Mouse (Mus musculus) liver, adult 2 months (tissue): Measurements from ENCODE around the gene Agap3.

Experiments
- CTCF ChIP-seq: fragments of 200-500 bp; IDR thresholded peaks from 2 replicates; pipeline ENCODE4 v1.5.1; 2011; ENCODE audit warnings: low read depth, low read length, control low read depth
- POLR2A ChIP-seq: fragments of 200-500 bp; IDR thresholded peaks from 2 replicates; pipeline ENCODE4 v1.6.1; 2011; ENCODE audit warnings: low read length, control low read depth; ENCODE audit not compliant: insufficient read depth; ENCODE audit errors: extremely low read depth

DNA sequence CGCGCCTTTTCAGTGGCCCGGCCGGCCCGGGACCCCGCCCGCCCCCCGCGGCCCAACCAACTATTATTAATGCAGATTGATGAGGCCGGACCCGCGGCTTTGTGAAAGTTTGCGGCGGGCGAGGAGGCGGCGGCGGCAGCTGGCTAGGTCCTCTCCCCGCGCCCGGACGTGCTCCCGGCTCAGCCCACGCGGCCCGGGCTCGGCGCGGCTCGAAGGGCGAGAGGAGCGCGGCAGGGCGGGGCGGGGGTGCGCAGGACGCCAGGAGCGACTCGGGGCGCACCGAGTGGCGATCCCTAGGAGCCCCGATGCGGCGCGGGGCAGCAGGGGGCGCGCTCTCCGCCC, 74.9 kb downstream of the Agap3 start, which contains the start of gene Gbx1:
- TF ChIP-seq POLR2A = no peak
- 0 out of 2 replicates have a peak, but pooled peaks have one; percentile 3 for TF ChIP-seq CTCF
